Mouse (Mus musculus) liver, embryonic 14.5 days (tissue): ENCODE measurements around the gene Col4a3.

Experiments used
- CTCF ChIP-seq: IDR thresholded peaks from 2 replicates; pipeline ENCODE4 v1.5.1; 2016; ENCODE audit warnings: antibody characterized with exemption, low read depth, control low read depth
- EP300 ChIP-seq: IDR thresholded peaks from 2 replicates; pipeline ENCODE4 v1.6.1; 2016; ENCODE audit warnings: antibody characterized with exemption, low read depth

DNA sequence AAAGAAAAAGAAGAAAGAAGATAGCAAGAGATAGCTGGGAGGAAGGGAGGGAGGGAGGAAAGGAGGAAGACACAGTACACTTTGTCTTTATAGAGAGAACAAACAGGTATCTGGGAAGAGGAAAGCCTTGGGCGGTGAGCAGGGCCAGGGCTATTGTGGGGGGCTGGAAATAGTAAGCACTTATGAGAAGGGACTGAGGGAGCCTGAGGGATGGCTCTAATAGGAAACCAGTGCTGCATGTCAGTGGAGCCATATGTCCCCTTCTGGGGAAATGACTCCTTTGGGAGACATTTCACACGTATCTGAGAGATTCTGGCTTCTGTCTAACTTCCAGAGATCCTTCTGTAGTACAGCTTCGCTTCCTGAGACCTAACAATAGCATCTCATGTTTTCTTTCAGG lies 69.7 kb downstream of the Col4a3 start:
- TF ChIP-seq CTCF (no peak), EP300 (no peak)
